In the genomic region with DNA sequence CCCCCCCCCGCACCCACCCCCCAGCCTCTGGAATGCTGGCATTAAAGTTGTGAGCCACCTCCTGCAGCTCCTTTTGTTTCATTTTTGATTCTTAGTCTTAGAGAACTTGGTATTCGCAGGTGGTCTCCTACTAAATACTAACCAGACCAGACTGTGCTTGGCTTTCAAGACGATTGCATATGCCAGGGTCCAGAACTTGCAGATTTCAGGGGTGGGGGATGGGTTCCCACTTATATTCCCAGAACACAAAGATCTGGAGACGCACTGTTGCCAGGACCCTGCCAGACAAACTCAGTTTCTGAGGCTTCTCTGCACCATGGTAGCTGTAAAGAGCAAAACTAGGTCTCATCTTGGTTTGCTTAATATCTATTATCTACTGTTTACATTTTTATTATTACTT, we compare ENCODE assay signal across 31 mouse cellular contexts. TPM values are rescaled to one million over a fixed set of nuclear protein-coding genes. Genes with fewer than 3 reads are reported as not detected.
"Had no signal": no experiment of that assay in that cellular context is flagged by ENCODE, and none has a peak within 500 bp of the region (broad histone marks: within the 10 kb centered on the region; RNA-seq: fewer than 3 reads in every experiment).

No protein-coding gene starts in this region.

- H3K9me3 ChIP-seq: heart, embryonic 10.5 days; heart, embryonic 12.5 days; hindbrain, embryonic 13.5 days; hindbrain, embryonic 15.5 days; kidney, embryonic 15.5 days; limb, embryonic 13.5 days; limb, embryonic 15.5 days; liver, embryonic 12.5 days had no signal

- H3K4me1 ChIP-seq: heart, embryonic 10.5 days; heart, embryonic 12.5 days; hindbrain, embryonic 13.5 days; hindbrain, embryonic 15.5 days; limb, embryonic 13.5 days had no signal

- ATAC-seq: hindbrain, postnatal 0 days; intestine, embryonic 16.5 days; liver, embryonic 12.5 days had no signal

- H3K27ac ChIP-seq: heart, embryonic 10.5 days; hindbrain, embryonic 13.5 days; hindbrain, embryonic 15.5 days; hindbrain, postnatal 0 days; limb, embryonic 13.5 days; liver, embryonic 12.5 days; liver, embryonic 14.5 days had no signal

- H3K4me3 ChIP-seq: heart, embryonic 10.5 days; heart, embryonic 12.5 days; hindbrain, embryonic 13.5 days; hindbrain, embryonic 15.5 days; kidney, embryonic 15.5 days; limb, embryonic 13.5 days; limb, embryonic 15.5 days; liver, embryonic 12.5 days had no signal

- H3K9ac ChIP-seq: heart, embryonic 12.5 days; hindbrain, embryonic 13.5 days; hindbrain, embryonic 15.5 days; kidney, embryonic 15.5 days; limb, embryonic 13.5 days; limb, embryonic 15.5 days; liver, embryonic 12.5 days; liver, embryonic 14.5 days had no signal

- DNase-seq: gastrocnemius, postnatal 14 days; gastrocnemius, postnatal 36 days; heart, adult 11 months; heart, postnatal 10 days; kidney, adult 11 months; kidney, adult 2 months; kidney, adult 9 months; kidney, postnatal 14 days; kidney, postnatal 36 days; layer of hippocampus, adult 9-11 months; layer of hippocampus, postnatal 36 days; left cerebral cortex, postnatal 4 days had no signal

- H3K4me2 ChIP-seq: heart, embryonic 12.5 days; hindbrain, embryonic 13.5 days; hindbrain, embryonic 15.5 days; kidney, embryonic 15.5 days; limb, embryonic 13.5 days; limb, embryonic 15.5 days; liver, embryonic 12.5 days had no signal

- H3K27me3 ChIP-seq: heart, embryonic 12.5 days; hindbrain, embryonic 13.5 days; hindbrain, embryonic 15.5 days; kidney, embryonic 15.5 days; limb, embryonic 13.5 days; limb, embryonic 15.5 days; liver, embryonic 12.5 days had no signal

RNA-seq across cellular contexts. Expression of gene 1700092M07Rik, which starts 36.9 kb away (rescaled TPM):
- total RNA-seq: gastrocnemius, adult 8-10 months; gastrocnemius, postnatal 14 days; heart, adult 8-10 months; heart, postnatal 10 days; heart, postnatal 25 days; hematopoietic stem cell, adult 5-6 weeks; hindbrain, postnatal 0 days had no signal
- polyA plus RNA-seq: heart, embryonic 14.5 days; large intestine, adult 2 months; liver, adult 2 months had no signal

RNA-seq across cellular contexts. Expression of gene Chrm1, which starts 40.0 kb away (rescaled TPM):
- total RNA-seq: gastrocnemius, adult 18-20 months; gastrocnemius, adult 8-10 months; gastrocnemius, postnatal 36 days; heart, postnatal 10 days; heart, postnatal 25 days; hematopoietic stem cell, adult 5-6 weeks had no signal
- polyA plus RNA-seq: heart, embryonic 12.5 days; liver, embryonic 12.5 days had no signal
